Mouse (Mus musculus) hindlimb bud, embryonic 11.5 days (tissue): ENCODE data around the gene A4gnt.
A peak's percentile ranks its signal among the peaks of the same experiment; 100 is the strongest.

Source experiments
- DNase-seq: peaks from one replicate; pipeline ENCODE4 v3.0.0-alpha.2; 2012; ENCODE audit warnings: low read depth, low spot score; ENCODE audit errors: extremely low spot score

A4gnt gene

DNA sequence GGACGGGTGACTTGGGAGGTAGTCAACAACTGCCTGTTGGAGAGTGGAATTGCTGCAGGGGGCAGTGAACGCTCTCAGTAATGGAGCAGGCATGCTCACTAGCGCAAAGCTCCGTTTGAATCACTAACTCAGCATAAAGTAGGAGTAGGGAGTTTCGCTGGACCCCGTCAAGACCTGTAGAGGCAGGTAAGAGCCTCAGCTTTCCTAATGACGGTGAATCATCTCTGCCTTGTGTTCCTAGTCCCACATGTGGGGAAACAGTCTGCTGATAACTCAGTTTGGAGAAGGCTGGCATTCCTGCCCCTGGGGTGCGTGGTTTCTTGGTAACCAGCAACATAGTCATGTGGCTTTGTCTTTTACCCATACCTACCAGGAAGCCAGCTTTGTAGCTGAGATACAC is 20.0 kb downstream of the A4gnt start:
- DNase-seq: no peak

DNA sequence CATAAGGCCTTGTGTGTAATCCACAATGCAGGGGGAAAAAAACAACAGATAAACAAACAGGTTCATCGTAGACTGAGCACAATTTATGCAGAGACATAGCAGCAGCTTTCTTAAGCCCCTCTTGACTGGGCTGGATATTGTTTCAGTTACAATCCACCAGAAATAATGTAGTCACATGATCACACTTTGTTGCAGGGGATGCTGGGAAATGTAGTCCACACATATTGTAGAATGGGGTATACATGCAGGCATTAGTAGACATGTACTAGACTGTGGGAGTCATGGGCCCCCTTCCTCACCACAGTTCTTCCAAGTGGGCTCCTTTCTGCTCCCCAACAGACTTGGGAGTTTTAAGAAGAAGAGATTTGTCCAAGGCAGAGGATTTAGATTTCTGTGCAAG is 24.5 kb downstream of the A4gnt start:
- DNase-seq: no peak

DNA sequence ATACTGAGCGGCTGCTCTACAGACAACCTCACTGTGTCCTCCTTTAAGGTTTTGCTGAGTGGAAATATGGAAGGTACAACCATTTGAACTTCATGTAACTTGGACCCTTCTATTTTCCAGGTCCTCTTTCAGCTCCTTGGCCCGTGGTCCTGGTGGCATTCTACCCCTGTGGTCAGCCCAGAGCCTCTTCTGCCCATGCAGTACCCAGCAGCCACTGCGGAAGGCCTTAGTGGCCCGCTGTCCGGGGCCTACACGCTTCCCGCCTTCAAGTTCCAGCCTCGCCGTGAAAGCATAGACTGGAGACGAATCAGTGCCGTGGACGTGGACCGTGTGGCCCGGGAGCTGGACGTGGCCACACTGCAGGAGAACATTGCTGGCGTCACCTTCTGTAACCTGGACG is 24.9 kb downstream of the A4gnt start:
- DNase-seq: no peak

DNA sequence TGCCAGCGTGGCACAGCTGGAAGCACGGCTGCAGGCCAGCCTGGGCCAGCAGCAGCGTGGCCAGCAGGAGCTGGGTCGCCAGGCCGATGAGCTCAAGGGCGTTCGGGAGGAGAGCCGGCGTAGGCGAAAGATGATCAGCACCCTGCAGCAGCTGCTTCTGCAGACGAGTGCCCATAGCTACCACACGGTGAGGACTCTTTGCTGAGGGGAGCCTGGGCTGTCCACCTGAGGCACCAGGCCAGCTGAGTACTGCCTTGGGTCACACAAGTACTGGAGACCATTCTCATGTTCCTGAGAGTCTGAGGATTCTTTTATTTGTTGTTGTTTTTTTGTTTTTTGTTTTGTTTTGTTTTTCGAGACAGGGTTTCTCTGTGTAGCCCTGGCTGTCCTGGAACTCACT is 25.4 kb downstream of the A4gnt start:
- DNase-seq: no peak

DNA sequence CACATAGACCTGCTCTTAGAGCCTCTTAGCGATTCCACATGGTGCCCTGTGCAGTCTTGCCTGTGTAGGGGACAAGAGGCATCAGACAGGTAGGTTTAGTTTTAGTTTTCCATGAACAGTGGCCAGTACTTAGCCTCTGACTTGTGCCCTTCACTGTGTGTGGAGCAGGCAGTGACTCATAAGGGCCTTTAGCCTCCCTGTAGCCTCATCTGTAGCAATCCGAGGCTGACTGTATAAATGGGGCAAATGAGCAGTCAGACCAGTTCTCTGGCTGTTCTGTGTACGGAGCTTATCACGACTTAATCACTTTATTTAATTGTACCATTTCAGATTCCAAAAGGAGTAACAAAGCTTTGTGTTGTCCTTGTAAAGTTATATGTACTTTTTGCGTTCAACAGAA is 27.7 kb downstream of the A4gnt start:
- DNase-seq: no peak

DNA sequence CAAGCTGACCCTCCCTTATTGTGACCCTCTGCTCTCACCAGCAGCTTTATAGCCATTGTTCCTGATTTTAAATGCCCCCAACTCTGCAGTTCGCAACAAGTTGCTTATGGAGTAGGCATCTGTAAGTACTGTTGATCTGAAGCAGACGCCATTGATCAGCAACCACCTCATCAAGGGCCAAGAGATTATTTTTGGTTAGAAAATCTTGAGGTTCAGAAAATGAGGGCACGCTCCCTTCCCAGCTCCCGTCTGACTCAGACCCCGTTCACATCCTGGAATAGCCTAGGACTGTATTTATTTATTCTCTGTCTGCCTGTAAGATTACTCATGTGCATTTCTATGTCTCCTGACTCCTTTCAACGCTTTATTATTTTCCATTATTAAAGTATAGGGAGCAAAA is 33.1 kb downstream of the A4gnt start:
- no peak for DNase-seq

DNA sequence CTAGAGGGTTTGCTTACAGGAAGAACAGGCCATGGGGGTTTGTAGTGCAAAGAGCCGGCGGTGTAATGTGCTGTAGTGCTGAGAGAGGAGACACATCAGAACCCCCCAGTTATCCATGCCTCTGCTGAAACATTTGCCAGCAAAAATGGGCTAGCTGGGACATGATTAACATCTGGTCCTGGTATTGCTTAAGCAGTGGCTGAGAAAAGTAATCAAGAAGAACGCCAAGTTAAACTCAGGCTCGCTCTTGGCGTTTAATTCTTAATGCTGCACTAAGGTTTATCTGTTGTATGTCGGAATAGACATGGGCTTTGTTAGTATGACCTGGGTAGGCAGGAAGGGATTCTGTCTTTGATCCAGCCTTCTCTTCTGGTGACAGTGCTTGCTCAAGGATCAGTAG is 33.8 kb downstream of the A4gnt start:
- no peak for DNase-seq

DNA sequence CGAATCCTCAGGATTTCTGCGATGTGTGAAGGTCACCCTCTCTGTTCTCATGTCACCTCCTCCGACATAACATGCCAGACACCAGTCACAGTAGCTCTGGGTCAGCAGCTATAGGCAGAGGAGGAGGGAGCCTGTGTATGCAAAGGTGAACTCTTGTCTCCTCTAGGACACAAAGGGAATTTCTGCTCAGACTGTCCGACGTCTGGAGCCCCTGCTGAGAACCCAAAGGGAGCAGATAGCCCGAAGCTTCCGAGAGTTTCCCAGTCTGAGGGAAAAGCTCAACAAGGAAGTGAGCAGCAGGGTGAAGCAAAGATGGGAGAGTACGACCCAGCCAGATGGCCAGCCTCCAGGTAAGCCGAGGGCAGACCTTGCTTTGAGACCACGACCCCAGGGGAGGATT is 48.5 kb downstream of the A4gnt start:
- DNase-seq: no peak

DNA sequence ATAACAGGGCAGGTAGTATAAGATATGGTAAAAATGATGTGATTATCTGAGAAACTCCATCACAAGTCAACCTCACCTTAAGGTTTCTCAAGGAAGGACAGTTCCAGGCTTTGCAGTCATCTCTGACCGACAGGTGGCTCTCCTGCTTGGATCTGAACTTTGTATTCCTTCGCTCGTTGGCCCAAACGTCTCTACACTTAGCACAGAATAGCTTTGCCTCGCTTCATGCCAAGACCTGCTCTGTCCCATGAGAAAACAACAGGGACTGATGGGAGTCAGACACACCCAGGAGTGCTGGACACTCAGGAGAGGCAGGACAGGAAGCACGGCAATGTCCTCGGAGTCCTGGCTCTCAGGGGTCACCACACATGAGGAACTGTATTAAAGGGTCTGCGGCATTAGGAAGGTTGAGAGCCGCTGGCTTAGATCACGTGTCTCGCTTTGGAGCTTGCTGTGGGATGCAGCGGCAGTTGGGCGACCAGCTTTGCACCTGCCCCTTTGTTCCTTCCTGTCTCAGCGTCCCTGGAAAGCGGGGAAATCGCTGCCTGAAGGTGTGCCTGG is 49.4 kb downstream of the A4gnt start:
- DNase-seq: no peak

DNA sequence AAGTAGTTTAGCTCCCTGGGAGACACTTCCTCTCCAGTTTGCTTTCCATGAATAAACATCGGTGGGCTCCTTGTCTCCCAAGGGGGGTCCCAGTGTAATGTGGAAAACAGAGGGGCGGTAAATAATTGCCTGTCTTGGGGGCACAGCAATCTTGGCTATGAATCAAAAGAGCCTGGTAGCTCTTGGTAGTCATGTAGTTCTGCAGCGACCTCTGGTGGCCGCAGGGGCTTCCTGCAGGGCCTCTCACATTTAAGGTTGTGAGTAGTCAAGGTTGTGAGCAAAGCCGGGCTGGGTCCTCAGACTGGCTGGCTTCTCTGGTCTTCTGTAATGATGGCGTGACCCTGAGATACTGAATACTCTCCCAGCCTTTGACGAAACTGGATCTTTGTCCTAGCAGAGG is 50.1 kb downstream of the A4gnt start:
- peak; percentile 26 for DNase-seq

DNA sequence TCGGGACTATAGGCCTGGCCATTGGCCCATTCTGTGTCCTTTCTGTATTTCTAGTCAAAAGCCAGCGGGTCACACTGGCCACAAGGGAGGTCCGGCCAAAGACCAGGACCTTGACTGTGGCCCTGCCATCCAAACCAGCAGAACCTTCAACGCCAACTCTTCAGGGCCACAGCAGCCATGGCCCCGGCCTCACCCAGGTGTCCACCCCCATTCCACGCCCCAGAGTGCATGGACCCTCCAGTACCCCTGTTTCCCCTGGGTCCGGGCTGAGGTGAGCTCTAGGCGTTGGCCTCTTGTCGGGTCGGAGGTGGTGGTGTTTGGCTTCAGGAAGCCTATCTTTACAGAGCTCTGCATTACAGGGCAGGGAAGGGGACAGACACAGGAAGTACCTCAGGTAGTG is 50.6 kb downstream of the A4gnt start:
- no peak for DNase-seq

DNA sequence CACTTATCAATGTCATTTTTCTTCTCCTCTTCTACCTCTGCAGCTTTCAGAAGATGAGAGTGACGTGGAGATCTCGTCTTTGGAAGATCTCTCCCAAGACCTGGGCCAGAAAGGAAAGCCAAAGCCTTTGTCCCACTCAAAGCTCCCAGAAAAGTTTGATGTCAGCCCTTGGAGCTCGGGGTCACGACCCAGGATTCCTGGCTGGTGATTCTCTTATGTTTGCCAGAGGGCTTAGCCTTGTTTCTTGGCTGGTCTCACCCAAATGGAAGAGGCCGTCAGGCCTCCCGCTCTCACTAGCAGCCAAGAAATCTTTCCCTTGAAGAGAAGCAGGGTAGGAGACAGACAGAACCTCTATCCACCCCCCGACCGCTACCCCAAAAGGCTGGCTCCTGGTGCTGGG is 55.3 kb downstream of the A4gnt start:
- no peak for DNase-seq

DNA sequence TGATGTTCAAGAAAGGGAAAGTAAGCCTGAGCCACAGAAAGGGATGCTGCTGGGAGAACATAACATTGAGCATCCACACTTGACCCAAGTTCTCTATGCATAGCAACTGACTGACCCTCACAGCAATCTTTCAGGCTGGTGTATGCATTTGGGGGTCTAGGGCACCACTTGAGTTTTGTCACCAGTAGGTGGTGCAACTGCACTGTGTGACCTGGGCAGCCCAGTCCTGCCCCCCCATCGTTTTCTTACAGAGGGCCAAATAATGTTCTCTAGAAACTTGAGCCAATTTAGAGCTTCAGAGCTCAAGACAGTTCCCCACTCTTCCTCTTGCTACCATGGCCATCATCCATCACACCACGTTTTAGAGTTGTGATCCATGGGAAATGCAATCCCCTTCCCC is 59.3 kb downstream of the A4gnt start:
- DNase-seq: no peak
